Mouse (Mus musculus): ENCODE results near the gene Plek2.
A peak's percentile ranks its signal among the peaks of the same experiment; 100 is the strongest.
"Not testable (repeated sequence)": the region's sequence is repeated elsewhere in the genome, so short reads cannot be mapped to it uniquely, and the experiment has no call there.

Gene Plek2

GRCm38 (mm10) chr12:78906707-78907162 lies at the start of gene Plek2:
Gene Plek2, minus strand, starts transcription at chr12:78906964.
- peak; percentile 79 to 81 for DNase-seq

GRCm38 (mm10) chr12:78956405-78956804 lies 49.6 kb upstream of the Plek2 start:
- DNase-seq: no peak

GRCm38 (mm10) chr12:78952484-78952883 lies 45.7 kb upstream of the Plek2 start:
- DNase-seq: peak; percentile 83 to 88

- DNase-seq: peak; percentile 83 to 85
These were observed 45.3 kb upstream of the Plek2 start for GRCm38 (mm10) chr12:78952053-78952452.

GRCm38 (mm10) chr12:78947661-78948060 lies 40.9 kb upstream of the Plek2 start:
- DNase-seq: no peak

- peak; percentile 45 to 56 for DNase-seq
These were observed 40.4 kb upstream of the Plek2 start for GRCm38 (mm10) chr12:78947161-78947560.

- DNase-seq: peak; percentile 63 to 75
These were observed 36.2 kb upstream of the Plek2 start for GRCm38 (mm10) chr12:78942931-78943330.

GRCm38 (mm10) chr12:78940081-78940480 lies 33.3 kb upstream of the Plek2 start:
- no peak for DNase-seq

GRCm38 (mm10) chr12:78939393-78940037 lies 32.8 kb upstream of the Plek2 start:
- DNase-seq: no peak

- no peak for DNase-seq
These were observed 29.7 kb upstream of the Plek2 start for GRCm38 (mm10) chr12:78936494-78936893.

GRCm38 (mm10) chr12:78929900-78930299 lies 23.1 kb upstream of the Plek2 start:
- no peak for DNase-seq

- peak; percentile 29 to 42 for DNase-seq
These were observed 20.5 kb upstream of the Plek2 start for GRCm38 (mm10) chr12:78927287-78927686.

- DNase-seq: no peak
These were observed 16.9 kb upstream of the Plek2 start for GRCm38 (mm10) chr12:78923539-78924189.

GRCm38 (mm10) chr12:78922977-78923376 lies 16.2 kb upstream of the Plek2 start:
- not testable (repeated sequence) for DNase-seq

- no peak for DNase-seq
These were observed 15.3 kb upstream of the Plek2 start for GRCm38 (mm10) chr12:78922058-78922457.

- no peak for DNase-seq
These were observed 14.7 kb upstream of the Plek2 start for GRCm38 (mm10) chr12:78921421-78921820.

GRCm38 (mm10) chr12:78919079-78919712 lies 12.4 kb upstream of the Plek2 start:
- DNase-seq: peak; percentile 76 to 84

- DNase-seq: peak; percentile 92 to 93
These were observed 11.7 kb upstream of the Plek2 start for GRCm38 (mm10) chr12:78918227-78919078.

GRCm38 (mm10) chr12:78916278-78916677 lies 9.5 kb upstream of the Plek2 start:
- no peak for DNase-seq

GRCm38 (mm10) chr12:78915561-78915960 lies 8.8 kb upstream of the Plek2 start:
- DNase-seq: no peak

GRCm38 (mm10) chr12:78914458-78914857 lies 7.7 kb upstream of the Plek2 start:
- no peak for DNase-seq

- DNase-seq: no peak
These were observed 5.1 kb upstream of the Plek2 start for GRCm38 (mm10) chr12:78911707-78912417.
